Mouse (Mus musculus) urinary bladder, postnatal 14 days (tissue): ENCODE results near the gene Cant1.
A peak's percentile ranks its signal among the peaks of the same experiment; 100 is the strongest.

ENCODE experiments used
- DNase-seq: peaks from one replicate; pipeline ENCODE4 v3.0.0; 2021; ENCODE audit warnings: low spot score

The Cant1 gene

GRCm38 (mm10) chr11:118430291-118430885, 11.5 kb upstream of the Cant1 start:
- DNase-seq = no peak

- no peak for DNase-seq
Observed at GRCm38 (mm10) chr11:118428944-118429709, 10.2 kb upstream of the Cant1 start.

GRCm38 (mm10) chr11:118428460-118428868, 9.6 kb upstream of the Cant1 start:
- no peak for DNase-seq

- DNase-seq = peak; percentile 47
Observed at GRCm38 (mm10) chr11:118427986-118428385, 9.1 kb upstream of the Cant1 start, which contains the start of gene C1qtnf1. C1qtnf1 (plus strand) TSS chr11:118428203.

- no peak for DNase-seq
Observed at GRCm38 (mm10) chr11:118427266-118427779, 8.4 kb upstream of the Cant1 start.

GRCm38 (mm10) chr11:118426765-118427164, 7.9 kb upstream of the Cant1 start:
- no peak for DNase-seq

GRCm38 (mm10) chr11:118424621-118425335, 5.9 kb upstream of the Cant1 start:
- DNase-seq = no peak

- DNase-seq = peak; percentile 84
Observed at GRCm38 (mm10) chr11:118423266-118423971, 4.5 kb upstream of the Cant1 start.

GRCm38 (mm10) chr11:118420261-118420660, 1.4 kb upstream of the Cant1 start:
- DNase-seq = no peak

GRCm38 (mm10) chr11:118418442-118418833, 448 bp downstream of the Cant1 start:
- DNase-seq = no peak

- DNase-seq = no peak
Observed at GRCm38 (mm10) chr11:118417496-118417895, 1.4 kb downstream of the Cant1 start.

- DNase-seq = no peak
Observed at GRCm38 (mm10) chr11:118416046-118416445, 2.8 kb downstream of the Cant1 start.

GRCm38 (mm10) chr11:118415630-118416029, 3.3 kb downstream of the Cant1 start:
- no peak for DNase-seq

- DNase-seq = no peak
Observed at GRCm38 (mm10) chr11:118414270-118414669, 4.6 kb downstream of the Cant1 start.

GRCm38 (mm10) chr11:118413055-118413454, 5.8 kb downstream of the Cant1 start:
- no peak for DNase-seq

- DNase-seq = no peak
Observed at GRCm38 (mm10) chr11:118412601-118413000, 6.3 kb downstream of the Cant1 start.

- DNase-seq = no peak
Observed at GRCm38 (mm10) chr11:118411271-118411670, 7.6 kb downstream of the Cant1 start.

GRCm38 (mm10) chr11:118410479-118410878, 8.4 kb downstream of the Cant1 start:
- no peak for DNase-seq

GRCm38 (mm10) chr11:118410073-118410444, 8.8 kb downstream of the Cant1 start:
- DNase-seq = no peak

GRCm38 (mm10) chr11:118409106-118410072, 9.5 kb downstream of the Cant1 start:
- peak; percentile 61 for DNase-seq
